Mouse (Mus musculus) olfactory bulb, adult 2 months (tissue): Measurements from ENCODE around the gene Slc24a5. TPM values are rescaled to one million over a fixed set of nuclear protein-coding genes. Genes with fewer than 3 reads are reported as not detected.
"Not testable (repeated sequence)": the region's sequence is repeated elsewhere in the genome, so short reads cannot be mapped to it uniquely, and the experiment has no call there.

Experiments
- H3K27ac ChIP-seq: fragments of 200-500 bp; 2 replicates; pipeline ENCODE4 v1.5.1; 2012; ENCODE audit warnings: low read depth, low read length; ENCODE audit not compliant: insufficient read depth
- H3K4me1 ChIP-seq: fragments of 200-500 bp; 2 replicates; pipeline ENCODE4 v1.6.1; 2012; ENCODE audit warnings: low read length; ENCODE audit not compliant: control insufficient read depth, insufficient read depth
- H3K4me3 ChIP-seq: fragments of 200-500 bp; 2 replicates; pipeline ENCODE4 v1.5.1; 2012; ENCODE audit warnings: mild to moderate bottlenecking, low read depth, low read length, moderate library complexity; ENCODE audit not compliant: insufficient read depth
- CTCF ChIP-seq: fragments of 200-500 bp; IDR thresholded peaks from 2 replicates; pipeline ENCODE4 v1.5.1; 2012; ENCODE audit warnings: low read depth, mild to moderate bottlenecking, low read length, moderate library complexity; ENCODE audit not compliant: insufficient read depth
- POLR2A ChIP-seq: fragments of 200-500 bp; IDR thresholded peaks from 2 replicates; pipeline ENCODE4 v1.6.1; 2012; ENCODE audit warnings: mild to moderate bottlenecking, low read depth, low read length, moderate library complexity; ENCODE audit not compliant: insufficient read depth
- WGBS: fragments of 180-500 bp; shearing (Covaris S2); methylation state at CpG from one replicate; pipeline ENCODE4 v1.1.7; 2018; 5-methylcytosine and 5-hydroxymethylcytosine counted together
- polyA plus RNA-seq: library from polyadenylated mRNA; stranded (reverse); fragments of >200 nt; gene quantifications from 2 replicates; pipeline ENCODE4 v1.2.4, GENCODE M21; 2012; ENCODE audit warnings: low replicate concordance; ENCODE audit not compliant: missing spikeins, insufficient read depth, insufficient read length

Slc24a5 gene
- polyA plus RNA-seq, 1 experiment = not detected

GRCm38 (mm10) chr2:125055316-125055903, 12.5 kb upstream of the Slc24a5 start:
- no peaks in the 10 kb centered on the region for H3K4me1 ChIP-seq
- WGBS = 60% methylated on average over 7 of the region's 7 CpGs
- no peak overlapping the region for H3K27ac ChIP-seq
- TF ChIP-seq POLR2A (no peak), CTCF (no peak)
- no peak overlapping the region for H3K4me3 ChIP-seq

- TF ChIP-seq CTCF (no peak), POLR2A (no peak)
- H3K27ac ChIP-seq = no peak overlapping the region
- no peak overlapping the region for H3K4me3 ChIP-seq
- WGBS = 44% methylated on average over 7 of the region's 7 CpGs
- no peaks in the 10 kb centered on the region for H3K4me1 ChIP-seq
These were observed 10.6 kb upstream of the Slc24a5 start for GRCm38 (mm10) chr2:125057250-125057815.

GRCm38 (mm10) chr2:125061451-125061850, 6.5 kb upstream of the Slc24a5 start:
- TF ChIP-seq CTCF (no peak), POLR2A (no peak)

GRCm38 (mm10) chr2:125062944-125063343, 5.0 kb upstream of the Slc24a5 start:
- no peak for TF ChIP-seq CTCF
- H3K27ac ChIP-seq = no peak overlapping the region
- WGBS = 71% methylated on average over 4 of the region's 4 CpGs
- 0 out of 2 replicates have a peak, but pooled peaks cover 2% of the 10 kb centered on the region for H3K4me1 ChIP-seq
- H3K4me3 ChIP-seq = no peak overlapping the region

More at GRCm38 (mm10) chr2:125061451-125061850, 6.5 kb upstream of the Slc24a5 start:
- Histone ChIP-seq H3K4me3 (no peak overlapping the region), H3K4me1 (no peaks in the 10 kb centered on the region), H3K27ac (no peak overlapping the region)
- 89% methylated on average over 7 of the region's 7 CpGs for WGBS

GRCm38 (mm10) chr2:125067373-125067772, 551 bp upstream of the Slc24a5 start:
- TF ChIP-seq CTCF = no peak
- no peak for TF ChIP-seq POLR2A
- Histone ChIP-seq H3K27ac (no peak overlapping the region), H3K4me1 (0 out of 2 replicates have a peak, but pooled peaks cover 5% of the 10 kb centered on the region), H3K4me3 (no peak overlapping the region)
- 79% methylated on average over 7 of the region's 7 CpGs for WGBS

GRCm38 (mm10) chr2:125068696-125069095, 772 bp downstream of the Slc24a5 start:
- Histone ChIP-seq H3K4me3 (no peak overlapping the region), H3K27ac (no peak overlapping the region), H3K4me1 (0 out of 2 replicates have a peak, but pooled peaks cover 5% of the 10 kb centered on the region)
- TF ChIP-seq POLR2A (no peak), CTCF (no peak)
- WGBS = 85% methylated on average over 12 of the region's 12 CpGs

DNA sequence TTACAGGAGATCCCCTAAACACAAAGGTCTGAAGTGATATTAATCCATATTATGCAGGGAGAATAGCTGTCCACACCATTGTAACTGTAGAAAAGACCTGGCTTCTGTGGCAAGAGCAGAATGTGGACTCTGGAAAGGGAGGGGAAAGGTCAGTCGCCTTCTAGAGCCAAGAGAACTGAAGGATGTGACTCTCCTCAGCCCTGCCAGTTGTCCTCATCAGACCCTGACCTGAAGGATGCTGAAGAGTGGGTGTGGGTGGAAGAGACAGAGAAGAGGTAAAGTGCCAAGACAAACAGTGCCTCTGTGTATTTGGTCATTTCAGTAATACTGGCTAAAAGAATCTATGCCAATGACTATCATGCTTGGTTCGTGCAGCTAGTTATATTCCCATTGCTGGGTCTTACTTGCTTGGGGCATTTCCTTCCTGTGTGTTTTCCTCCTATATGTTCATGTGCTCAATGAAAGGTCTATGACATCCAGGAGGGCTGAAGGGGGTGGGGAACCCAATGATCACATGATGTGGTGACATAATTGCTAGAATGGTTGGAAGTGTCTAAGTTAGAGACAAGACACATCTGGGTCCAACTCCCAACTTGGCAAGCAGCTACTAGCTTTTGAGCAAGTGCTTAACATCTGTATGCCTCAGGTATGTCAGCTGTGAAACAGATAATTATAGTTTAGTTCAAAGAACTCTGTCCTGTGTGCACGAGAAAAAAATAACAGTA, 5.3 kb downstream of the Slc24a5 start:
- Histone ChIP-seq H3K4me3 (no peak overlapping the region), H3K27ac (no peak overlapping the region), H3K4me1 (0 out of 2 replicates have a peak, but pooled peaks cover under 1% of the 10 kb centered on the region)
- 65% methylated on average over 3 of the region's 3 CpGs for WGBS
- TF ChIP-seq CTCF (no peak), POLR2A (no peak)

GRCm38 (mm10) chr2:125083879-125084278, 16.0 kb downstream of the Slc24a5 start:
- H3K4me3 ChIP-seq = no peak overlapping the region
- no peak overlapping the region for H3K27ac ChIP-seq
- no peaks in the 10 kb centered on the region for H3K4me1 ChIP-seq
- no peak for TF ChIP-seq POLR2A
- TF ChIP-seq CTCF = no peak
- 38% methylated on average over 1 of the region's 1 CpGs for WGBS

DNA sequence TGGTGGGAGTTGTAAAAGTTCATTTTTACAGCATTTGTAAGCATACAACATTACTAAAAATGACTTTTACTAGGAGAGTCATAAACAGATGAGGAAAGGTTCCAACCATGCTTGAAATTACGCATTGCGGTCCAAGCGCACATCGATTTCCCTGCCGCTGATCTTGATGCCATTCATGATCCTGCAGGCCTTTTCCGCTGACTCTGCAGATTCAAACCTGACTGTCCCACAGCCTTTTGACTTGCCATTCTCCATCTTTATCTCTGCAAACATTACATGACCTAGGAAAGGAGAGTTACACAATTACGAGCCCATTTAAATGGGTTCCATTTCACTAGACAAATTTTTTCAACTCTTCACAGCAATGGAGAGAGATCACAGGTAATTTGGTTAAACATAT, 20.8 kb downstream of the Slc24a5 start:
- WGBS = 95% methylated on average over 7 of the region's 7 CpGs

DNA sequence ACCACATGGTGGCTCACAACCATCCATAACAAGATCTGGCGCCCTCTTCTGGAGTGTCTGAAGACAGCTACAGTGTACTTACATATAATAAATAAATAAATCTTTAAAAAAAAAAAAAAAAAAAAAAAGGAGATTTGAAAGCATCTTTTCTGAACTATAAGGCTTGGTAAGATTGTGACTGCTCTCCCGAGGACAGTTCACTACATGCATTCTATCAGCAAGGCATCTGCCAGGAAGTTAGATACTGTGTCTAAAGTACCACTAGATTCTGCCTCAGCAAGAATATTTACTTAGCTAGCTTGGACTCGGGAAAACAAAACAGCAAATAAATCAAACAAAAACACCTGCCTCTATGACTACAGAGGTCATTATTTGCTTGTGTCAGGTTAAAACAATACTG, 24.2 kb downstream of the Slc24a5 start:
- H3K4me1 ChIP-seq, H3K27ac ChIP-seq, H3K4me3 ChIP-seq: not testable (repeated sequence)
- WGBS = 84% methylated on average over 3 of the region's 3 CpGs

More for the DNA sequence above, 20.8 kb downstream of the Slc24a5 start:
- TF ChIP-seq CTCF (no peak), POLR2A (no peak)
- Histone ChIP-seq H3K27ac (no peak overlapping the region), H3K4me3 (no peak overlapping the region), H3K4me1 (no peaks in the 10 kb centered on the region)

DNA sequence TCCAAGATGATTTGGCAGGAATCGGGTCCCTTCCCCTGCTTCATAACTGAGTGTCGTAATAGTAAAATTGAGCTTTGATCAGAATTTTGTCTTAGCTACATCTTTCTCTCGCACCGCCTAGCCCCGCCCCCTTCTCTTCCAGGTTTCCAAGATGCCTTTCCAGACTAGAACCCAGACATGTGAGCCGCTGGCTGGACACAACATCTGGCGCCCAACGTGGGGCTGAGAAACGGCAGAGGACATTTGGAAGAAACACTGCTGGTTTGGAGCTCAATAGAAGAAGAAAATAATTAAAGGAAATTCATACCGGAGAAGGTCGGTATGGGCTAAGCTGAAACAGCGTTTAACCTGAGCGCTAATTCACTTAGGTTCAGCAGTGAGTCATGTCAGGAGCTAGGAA, 36.6 kb downstream of the Slc24a5 start:
- not testable (repeated sequence) for H3K4me3 ChIP-seq, H3K27ac ChIP-seq, H3K4me1 ChIP-seq
- 94% methylated on average over 13 of the region's 13 CpGs for WGBS

DNA sequence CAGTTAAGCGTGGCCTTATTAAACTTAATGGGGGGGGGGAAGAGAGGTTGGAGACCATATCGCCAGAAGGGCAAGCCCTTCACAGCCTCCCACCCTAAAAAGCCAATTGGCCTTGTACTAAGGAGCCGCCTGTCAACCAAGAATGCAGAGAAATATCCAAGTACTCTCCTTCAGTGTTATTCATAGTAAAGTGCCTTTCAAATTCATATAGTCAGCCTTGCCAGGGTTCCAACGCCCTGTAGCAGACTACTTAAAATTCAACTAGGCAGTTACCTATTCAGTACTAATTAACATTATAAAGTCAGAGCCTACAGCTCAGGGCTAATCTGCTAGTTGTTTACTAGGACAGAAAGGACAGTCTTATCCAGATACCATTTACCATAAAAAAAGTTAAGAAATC, 38.6 kb downstream of the Slc24a5 start:
- H3K27ac ChIP-seq, H3K4me1 ChIP-seq, H3K4me3 ChIP-seq: not testable (repeated sequence)
- 78% methylated on average over 4 of the region's 4 CpGs for WGBS
